7 mouse cellular contexts compared by ENCODE assay signal in genomic region chr5:125159293-125159692, GRCm38 (mm10). TPM values are rescaled to one million over a fixed set of nuclear protein-coding genes. Genes with fewer than 3 reads are reported as not detected.
DNase-seq lines count a peak whose midpoint lies in the region; ATAC-seq lines count a peak whose summit lies in the region.

No protein-coding gene starts in this region.

- WGBS in forebrain, embryonic 14.5 days: under 1% methylated on average over 12 of the region's 12 CpGs
- 6% methylated on average over 12 of the region's 12 CpGs for WGBS in limb, embryonic 10.5 days
- 3% methylated on average over 12 of the region's 12 CpGs for WGBS in midbrain, embryonic 15.5 days

- peak overlapping the region; percentile 48; the same call in 1 of the 2 replicates for H3K9ac ChIP-seq in forebrain, embryonic 14.5 days (ENCODE audit: low read length)
- H3K9ac ChIP-seq in midbrain, embryonic 15.5 days: no peak overlapping the region

- intact Hi-C loops in heart, postnatal 25 days (cut with DNase I): loop anchor here (2.0 kb wide), 1 partner anchor 20 kb away; the partner anchor contains the start of gene Ncor2

- ATAC-seq in forebrain, embryonic 14.5 days: peak; percentile 68
- ATAC-seq in midbrain, embryonic 15.5 days (replicated peaks): peak; percentile 57

- H3K27ac ChIP-seq in forebrain, embryonic 14.5 days (ENCODE audit: low read depth, low read length): peak overlapping the region; percentile 97
- peak overlapping the region; percentile 86 for H3K27ac ChIP-seq in limb, embryonic 10.5 days
- H3K27ac ChIP-seq in midbrain, embryonic 15.5 days: peak overlapping the region; percentile 83

- peaks cover 86% of the 10 kb centered on the region for H3K4me1 ChIP-seq in forebrain, embryonic 14.5 days (ENCODE audit: control insufficient read depth, insufficient read depth, low read length)
- peaks cover 95% of the 10 kb centered on the region for H3K4me1 ChIP-seq in limb, embryonic 10.5 days
- H3K4me1 ChIP-seq in midbrain, embryonic 15.5 days: peaks cover 89% of the 10 kb centered on the region

- no peaks in the 10 kb centered on the region for H3K27me3 ChIP-seq in forebrain, embryonic 14.5 days (replicated peaks; ENCODE audit: control insufficient read depth, insufficient read depth, low read length)
- no peaks in the 10 kb centered on the region for H3K27me3 ChIP-seq in limb, embryonic 10.5 days (ENCODE audit: low read depth, poor library complexity, severe bottlenecking)
- H3K27me3 ChIP-seq in midbrain, embryonic 15.5 days (replicated peaks): no peaks in the 10 kb centered on the region

- H3K4me2 ChIP-seq in forebrain, embryonic 14.5 days (ENCODE audit: low read length): peak overlapping the region; percentile 38
- H3K4me2 ChIP-seq in midbrain, embryonic 15.5 days: peak overlapping the region; percentile 20

- no peak overlapping the region for H3K4me3 ChIP-seq in forebrain, embryonic 14.5 days (ENCODE audit: low read depth, low read length)
- peak overlapping the region; percentile 39 for H3K4me3 ChIP-seq in limb, embryonic 10.5 days
- no peak overlapping the region for H3K4me3 ChIP-seq in midbrain, embryonic 15.5 days

- no peaks in the 10 kb centered on the region for H3K36me3 ChIP-seq in forebrain, embryonic 14.5 days (ENCODE audit: control insufficient read depth, insufficient read depth, low read length)
- peaks cover 11% of the 10 kb centered on the region; the same call in 1 of the 2 replicates for H3K36me3 ChIP-seq in limb, embryonic 10.5 days
- no peaks in the 10 kb centered on the region for H3K36me3 ChIP-seq in midbrain, embryonic 15.5 days (replicated peaks)

- DNase-seq in NIH3T3 (ENCODE audit: low read depth): peak; percentile 96
- peak; percentile 98 for DNase-seq in cerebellum, adult 11 months
- DNase-seq in forebrain, embryonic 14.5 days (ENCODE audit: low spot score): peak; percentile 90
- DNase-seq in heart, postnatal 25 days (ENCODE audit: low spot score): peak; percentile 72
- DNase-seq in limb, embryonic 10.5 days (ENCODE audit: low spot score): peak; percentile 84
- DNase-seq in spleen, adult 12 weeks (ENCODE audit: low spot score): no peak

- H3K9me3 ChIP-seq in forebrain, embryonic 14.5 days (replicated peaks; ENCODE audit: control insufficient read depth, low read length): no peaks in the 10 kb centered on the region
- H3K9me3 ChIP-seq in limb, embryonic 10.5 days (replicated peaks): no peaks in the 10 kb centered on the region
- no peaks in the 10 kb centered on the region for H3K9me3 ChIP-seq in midbrain, embryonic 15.5 days

RNA-seq across cellular contexts. Expression of gene Ncor2, which starts 19.7 kb away (rescaled TPM):
- 15.1 and 22.3 TPM in 2 replicates for polyA plus RNA-seq in forebrain, embryonic 14.5 days (2014; fragmentation: Nextera tagmentation; extraction: Ambion mirVana)
- total RNA-seq in heart, postnatal 25 days (2021): 10 to 100 TPM; 67.8 to 89.5 TPM
- 22.4 and 26.8 TPM in 2 replicates for polyA plus RNA-seq in limb, embryonic 10.5 days (2016; fragmentation: Nextera tagmentation; extraction: Ambion mirVana)
- polyA plus RNA-seq in midbrain, embryonic 15.5 days (2015; fragmentation: Nextera tagmentation; extraction: Ambion mirVana): 25.6 and 27.6 TPM in 2 replicates
